Mouse (Mus musculus) liver, embryonic 12.5 days (tissue): ENCODE data around the gene Slc5a10. TPM values are rescaled to one million over a fixed set of nuclear protein-coding genes. Genes with fewer than 3 reads are reported as not detected.

Source experiments
- ATAC-seq: fragments of 200-750 bp; cut with Nextera tagmentation; 2 replicates; pipeline ENCODE4 v1.8.0; 2017; ENCODE audit warnings: moderate number of reproducible peaks, mild to moderate bottlenecking, moderate library complexity
- H3K27ac ChIP-seq: fragments of 300-500 bp; sonication (generic); 2 replicates; pipeline ENCODE4 v1.5.1; 2016; ENCODE audit warnings: mild to moderate bottlenecking
- H3K27me3 ChIP-seq: fragments of 300-500 bp; sonication (generic); replicated peaks from 2 replicates; pipeline ENCODE4 v1.6.1; 2016; ENCODE audit warnings: mild to moderate bottlenecking, moderate library complexity
- H3K36me3 ChIP-seq: fragments of 300-500 bp; sonication (generic); 2 replicates; pipeline ENCODE4 v1.6.1; 2016; ENCODE audit warnings: mild to moderate bottlenecking, moderate library complexity
- H3K4me1 ChIP-seq: fragments of 300-500 bp; sonication (generic); 2 replicates; pipeline ENCODE4 v1.6.1; 2016
- H3K4me2 ChIP-seq: fragments of 300-500 bp; sonication (generic); 2 replicates; pipeline ENCODE4 v1.6.1; 2016; ENCODE audit warnings: mild to moderate bottlenecking, moderate library complexity
- H3K4me3 ChIP-seq: fragments of 300-500 bp; sonication (generic); 2 replicates; pipeline ENCODE4 v1.5.1; 2016; ENCODE audit warnings: mild to moderate bottlenecking, moderate library complexity
- H3K9ac ChIP-seq: fragments of 300-500 bp; sonication (generic); 2 replicates; pipeline ENCODE4 v1.6.1; 2016; ENCODE audit warnings: mild to moderate bottlenecking, moderate library complexity
- H3K9me3 ChIP-seq: fragments of 300-500 bp; sonication (generic); replicated peaks from 2 replicates; pipeline ENCODE4 v1.6.1; 2016; ENCODE audit warnings: mild to moderate bottlenecking, moderate library complexity
- WGBS: fragments of 180-500 bp; shearing (Covaris S2); methylation state at CpG from one replicate; pipeline ENCODE4 v1.1.7; 2016; ENCODE audit not compliant: insufficient replicate concordance; 5-methylcytosine and 5-hydroxymethylcytosine counted together
- polyA plus RNA-seq: library from polyadenylated mRNA; unstranded; fragments of >200 nt; fragmentation: Nextera tagmentation; extraction: Ambion mirVana; gene quantifications from 2 replicates; pipeline ENCODE4 v1.2.1, GENCODE M21; 2016

The Slc5a10 gene
- polyA plus RNA-seq, 1 experiment from 2014 or later, result not detected

DNA sequence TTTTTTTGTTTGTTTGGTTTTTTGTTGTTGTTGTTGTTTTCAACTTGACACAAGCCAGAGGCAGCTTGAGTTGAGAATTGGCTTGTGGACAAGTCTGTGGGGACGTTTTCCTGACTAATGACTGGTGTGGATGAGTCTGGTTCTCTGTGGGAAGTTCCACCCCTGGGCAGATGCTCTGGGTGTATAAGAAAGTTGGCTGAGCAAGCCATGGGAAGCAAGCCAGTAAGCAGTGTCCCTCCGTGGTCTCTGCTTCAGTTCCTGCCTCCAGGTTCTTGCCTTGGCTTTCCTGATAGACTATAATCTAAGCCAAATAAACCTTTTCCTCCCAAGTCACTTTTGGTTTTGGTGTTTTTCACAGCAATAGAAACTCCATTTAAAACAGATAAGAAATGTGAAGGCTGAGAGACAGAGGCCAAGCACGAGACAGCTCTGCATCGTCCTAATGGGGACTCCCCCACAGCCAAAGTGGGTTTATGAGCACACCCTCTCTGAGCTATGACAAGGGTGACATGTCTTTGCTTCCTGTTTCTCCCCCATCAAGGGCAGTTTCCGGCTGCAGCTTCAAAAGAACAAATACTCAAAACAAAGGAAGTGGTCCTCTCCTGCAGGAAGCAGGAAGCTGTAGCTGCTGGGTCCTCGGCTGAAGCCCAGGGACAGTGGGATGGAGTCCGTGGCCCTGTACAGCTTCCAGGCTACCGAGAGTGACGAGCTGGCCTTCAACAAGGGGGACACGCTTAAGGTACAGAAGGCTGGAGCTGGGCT lies 67.8 kb downstream of the Slc5a10 start, which contains the start of gene Grap:
TSS of gene Grap (plus strand) at position 580 of the 762 bp plus-strand sequence.
- 21% methylated on average over 10 of the region's 10 CpGs for WGBS

DNA sequence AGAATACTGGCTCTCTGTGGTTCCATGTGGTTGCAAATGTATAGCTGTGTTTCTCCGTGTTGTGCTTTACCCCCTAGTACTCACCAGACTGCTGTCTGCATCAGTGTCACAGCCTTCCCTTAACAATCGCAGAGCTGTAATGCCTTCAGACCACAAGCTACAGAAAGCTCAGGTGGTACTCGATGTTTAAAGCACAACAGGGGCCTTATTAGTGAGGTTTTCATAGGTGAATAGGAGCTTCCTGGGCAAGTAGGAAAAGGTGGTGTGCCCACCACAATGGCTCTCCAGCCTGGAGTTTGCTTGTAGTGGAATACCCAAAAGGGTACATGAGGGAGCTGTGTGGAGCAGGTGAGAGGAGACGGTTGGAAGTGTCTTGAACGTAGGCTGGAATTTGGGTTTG lies 68.4 kb downstream of the Slc5a10 start:
- Histone ChIP-seq H3K9ac (no peak overlapping the region), H3K9me3 (no peaks in the 10 kb centered on the region), H3K4me1 (no peaks in the 10 kb centered on the region), H3K36me3 (no peaks in the 10 kb centered on the region), H3K4me3 (no peak overlapping the region), H3K4me2 (no peak overlapping the region), H3K27me3 (peaks cover 13% of the 10 kb centered on the region; the same call in 1 of the 2 replicates), H3K27ac (no peak overlapping the region)
- ATAC-seq, result no peak
- 67% methylated on average over 5 of the region's 5 CpGs for WGBS

More for the DNA sequence above, 67.8 kb downstream of the Slc5a10 start, which contains the start of gene Grap:
- Histone ChIP-seq H3K36me3 (no peaks in the 10 kb centered on the region), H3K4me3 (peak within 1 kb of the TSS; percentile 33), H3K9ac (no peak within 1 kb of the TSS), H3K27me3 (peaks cover 6% of the 10 kb centered on the region; the same call in 1 of the 2 replicates), H3K4me1 (no peaks in the 10 kb centered on the region), H3K9me3 (no peaks in the 10 kb centered on the region), H3K4me2 (peak within 1 kb of the TSS; percentile 23), H3K27ac (no peak within 1 kb of the TSS)
- no peak for ATAC-seq

DNA sequence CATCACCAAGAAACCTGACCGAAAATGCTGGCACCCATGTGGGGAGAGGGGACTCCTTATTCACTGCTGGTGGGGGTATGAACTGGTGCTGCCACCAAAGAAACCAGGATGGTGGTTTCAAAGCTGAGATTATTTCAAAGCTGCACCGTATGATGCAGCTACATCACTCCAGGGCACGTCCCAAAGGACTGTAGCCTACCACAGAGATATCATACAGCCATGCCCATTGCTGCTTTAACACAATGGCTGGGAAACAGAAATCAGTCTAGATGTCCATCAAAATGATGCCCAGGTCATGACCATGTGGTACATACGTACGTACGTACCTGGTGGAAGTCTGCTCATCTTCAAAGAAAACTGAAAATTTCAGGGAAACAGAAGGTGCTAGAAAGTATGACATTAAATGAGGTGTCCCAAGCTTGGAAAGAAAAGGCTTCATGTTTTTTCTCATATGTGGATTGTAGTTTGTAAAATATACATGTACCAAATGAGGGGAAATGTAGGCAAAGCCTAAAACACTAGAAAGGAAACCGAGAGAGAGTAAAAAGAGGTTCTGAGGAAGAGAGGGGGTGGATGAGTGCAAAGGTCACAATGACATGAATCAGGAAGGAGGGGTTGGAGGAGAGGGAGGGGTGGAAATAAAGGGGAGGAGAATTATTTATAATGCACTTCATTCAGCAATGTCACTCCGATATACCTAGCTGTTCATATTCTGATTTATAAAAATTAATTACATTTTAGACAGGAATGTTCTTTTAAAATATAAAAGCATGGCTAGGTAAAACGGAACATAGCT lies 70.0 kb downstream of the Slc5a10 start:
- Histone ChIP-seq H3K4me1 (no peaks in the 10 kb centered on the region), H3K27ac (no peak overlapping the region), H3K36me3 (no peaks in the 10 kb centered on the region), H3K4me2 (no peak overlapping the region), H3K27me3 (peaks cover 20% of the 10 kb centered on the region), H3K4me3 (no peak overlapping the region), H3K9ac (no peak overlapping the region), H3K9me3 (no peaks in the 10 kb centered on the region)
- WGBS, result 72% methylated on average over 9 of the region's 9 CpGs
- ATAC-seq, result no peak

DNA sequence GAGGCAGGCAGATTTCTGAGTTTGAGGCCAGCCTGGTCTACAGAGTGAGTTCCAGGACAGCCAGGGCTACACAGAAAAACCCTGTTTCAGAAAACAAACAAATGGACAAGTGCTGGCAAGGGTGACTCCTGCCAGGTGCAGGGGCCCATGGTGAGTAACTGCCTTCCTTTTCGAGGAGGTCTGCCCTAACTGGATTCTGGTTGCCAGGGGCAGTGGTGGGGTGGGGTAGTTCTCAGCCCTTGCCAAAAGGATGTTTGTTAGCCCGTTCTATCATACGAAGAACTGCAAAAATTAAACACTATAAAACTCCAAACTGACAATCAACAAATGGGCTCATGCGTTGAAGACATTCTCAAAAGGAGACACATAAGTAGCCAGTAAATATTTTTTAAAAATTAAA lies 71.0 kb downstream of the Slc5a10 start:
- H3K9me3 ChIP-seq, result no peaks in the 10 kb centered on the region
- H3K4me3 ChIP-seq, result no peak overlapping the region
- H3K27ac ChIP-seq, result no peak overlapping the region
- H3K4me1 ChIP-seq, result no peaks in the 10 kb centered on the region
- no peaks in the 10 kb centered on the region for H3K36me3 ChIP-seq
- H3K9ac ChIP-seq, result no peak overlapping the region
- ATAC-seq, result no peak
- WGBS, result 70% methylated on average over 4 of the region's 4 CpGs
- peaks cover 25% of the 10 kb centered on the region for H3K27me3 ChIP-seq
- no peak overlapping the region for H3K4me2 ChIP-seq

DNA sequence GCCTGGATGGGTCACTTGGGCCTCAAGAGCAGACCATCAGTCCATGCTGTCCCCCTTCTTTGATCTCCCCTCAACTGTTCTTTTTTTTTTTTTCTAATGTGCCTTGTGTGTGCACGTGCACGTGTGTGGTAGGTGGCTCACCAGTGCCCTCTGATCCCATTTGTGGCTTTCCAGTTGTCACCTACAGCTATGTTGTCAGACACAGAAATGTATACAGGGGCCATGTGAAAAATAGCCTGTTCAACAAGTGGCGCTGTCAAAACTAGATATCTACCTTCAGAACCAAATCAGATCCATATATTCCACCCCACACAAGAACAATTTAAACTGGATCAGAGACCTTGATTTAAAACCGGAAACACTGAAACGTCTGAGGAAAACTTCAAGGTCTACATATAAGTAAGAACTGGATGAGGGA lies 71.5 kb downstream of the Slc5a10 start:
- H3K4me2 ChIP-seq, result no peak overlapping the region
- H3K27ac ChIP-seq, result no peak overlapping the region
- ATAC-seq, result no peak
- H3K36me3 ChIP-seq, result no peaks in the 10 kb centered on the region
- no peaks in the 10 kb centered on the region for H3K4me1 ChIP-seq
- H3K9me3 ChIP-seq, result no peaks in the 10 kb centered on the region
- 77% methylated on average over 5 of the region's 5 CpGs for WGBS
- H3K9ac ChIP-seq, result no peak overlapping the region
- H3K4me3 ChIP-seq, result no peak overlapping the region
- H3K27me3 ChIP-seq, result peaks cover 25% of the 10 kb centered on the region

DNA sequence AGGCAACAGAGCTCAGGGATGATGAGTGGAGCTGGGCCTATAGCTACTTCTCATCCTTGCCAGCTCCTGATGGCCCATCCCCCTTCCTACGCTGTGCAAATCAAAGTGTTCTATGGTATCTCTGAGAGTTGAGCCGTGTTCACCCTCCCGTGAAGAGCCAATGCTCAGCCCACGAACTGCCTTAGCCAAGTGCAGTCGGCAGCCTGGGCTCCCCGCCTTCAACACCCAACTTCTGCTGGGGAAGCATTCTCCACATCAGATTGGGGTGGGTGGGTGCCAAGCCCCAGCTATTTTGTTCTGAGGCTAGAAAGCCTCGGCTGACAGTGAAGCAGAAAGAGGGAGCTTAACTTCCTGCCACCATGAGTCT lies 71.9 kb downstream of the Slc5a10 start:
- Histone ChIP-seq H3K27ac (no peak overlapping the region), H3K9ac (no peak overlapping the region), H3K36me3 (no peaks in the 10 kb centered on the region), H3K4me2 (no peak overlapping the region), H3K4me3 (no peak overlapping the region), H3K4me1 (no peaks in the 10 kb centered on the region), H3K9me3 (no peaks in the 10 kb centered on the region), H3K27me3 (peaks cover 25% of the 10 kb centered on the region)
- no peak for ATAC-seq
- 49% methylated on average over 7 of the region's 7 CpGs for WGBS

DNA sequence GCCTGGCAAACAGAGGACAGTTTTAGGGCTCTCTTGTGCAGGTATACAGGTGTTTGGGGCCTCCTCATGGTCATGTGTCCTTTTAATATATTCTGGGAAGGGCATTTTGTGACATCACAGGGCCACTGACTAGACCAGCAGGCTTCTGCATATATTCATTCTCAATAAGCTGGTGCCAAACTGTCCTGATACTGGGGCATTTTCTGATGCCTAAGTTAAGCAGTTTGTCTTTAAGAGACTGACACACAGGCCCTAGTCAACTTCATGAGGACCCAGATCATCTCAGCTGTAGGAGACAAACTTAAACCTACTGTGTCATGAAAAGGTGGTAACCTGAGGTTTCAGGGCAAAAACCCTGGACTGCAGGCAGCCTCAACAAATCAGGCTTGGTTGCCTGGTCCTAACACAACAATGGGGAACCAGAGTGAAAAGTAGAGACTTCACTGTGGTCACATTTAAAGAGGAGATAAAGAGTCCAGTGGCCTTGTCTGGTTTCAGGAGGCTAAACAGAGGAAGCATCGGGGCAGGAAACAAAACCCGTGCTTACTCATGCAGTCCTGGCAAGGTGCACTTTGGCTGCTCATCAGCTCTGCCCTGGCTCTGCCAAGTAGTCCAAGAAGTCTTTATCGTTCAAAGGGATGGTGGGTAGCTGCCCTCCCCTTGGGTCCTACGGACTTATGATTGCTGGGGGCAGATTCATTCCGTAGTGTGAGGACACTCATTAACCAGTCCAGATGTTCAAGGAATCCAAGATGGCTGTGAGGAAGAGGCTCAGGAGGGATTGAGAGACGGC lies 72.5 kb downstream of the Slc5a10 start:
- H3K4me1 ChIP-seq, result no peaks in the 10 kb centered on the region
- H3K27me3 ChIP-seq, result peaks cover 25% of the 10 kb centered on the region
- no peaks in the 10 kb centered on the region for H3K36me3 ChIP-seq
- H3K27ac ChIP-seq, result no peak overlapping the region
- H3K4me2 ChIP-seq, result no peak overlapping the region
- 41% methylated on average over 6 of the region's 6 CpGs for WGBS
- H3K4me3 ChIP-seq, result no peak overlapping the region
- no peak for ATAC-seq
- H3K9ac ChIP-seq, result no peak overlapping the region
- H3K9me3 ChIP-seq, result no peaks in the 10 kb centered on the region

DNA sequence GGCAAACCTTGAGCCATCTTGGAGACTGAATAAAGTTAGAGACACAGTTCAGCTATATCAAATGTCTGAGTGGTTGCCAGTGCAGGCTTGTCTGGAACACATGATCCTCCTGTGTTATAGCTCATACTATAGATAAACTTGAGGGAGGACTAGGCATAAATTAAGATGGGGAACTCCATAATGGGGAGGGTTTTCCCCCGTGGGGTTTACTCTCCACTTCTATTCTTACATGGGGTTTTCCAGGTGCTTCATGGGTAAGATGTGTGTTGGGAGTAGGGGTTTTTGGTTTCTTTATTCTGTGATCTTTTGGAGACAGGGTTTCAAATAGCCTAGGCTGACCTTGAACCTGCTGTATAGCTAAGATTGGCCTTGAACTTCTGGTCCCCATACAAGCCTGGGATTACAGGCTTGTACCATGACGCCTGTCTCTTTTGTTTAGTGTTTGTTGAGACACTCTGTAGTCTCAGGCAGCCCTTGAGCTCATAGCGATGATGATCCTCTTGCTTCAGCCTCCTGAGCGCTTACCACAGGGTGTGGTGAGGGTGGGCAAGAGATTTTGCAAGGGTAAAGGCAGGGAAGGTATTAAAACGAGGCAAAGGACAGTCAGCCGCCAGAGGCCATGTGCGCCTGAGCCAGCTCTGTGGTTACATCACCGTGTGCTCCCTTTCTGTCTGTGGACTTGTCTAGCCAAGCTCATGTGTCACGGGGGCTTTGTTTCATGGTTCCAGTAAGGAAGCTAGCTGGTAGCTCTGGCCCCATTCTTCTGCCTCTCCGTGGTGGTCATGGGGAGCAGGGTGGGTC lies 73.3 kb downstream of the Slc5a10 start:
- Histone ChIP-seq H3K9me3 (no peaks in the 10 kb centered on the region), H3K4me3 (no peak overlapping the region), H3K27me3 (peaks cover 25% of the 10 kb centered on the region), H3K4me1 (no peaks in the 10 kb centered on the region), H3K36me3 (no peaks in the 10 kb centered on the region), H3K27ac (no peak overlapping the region), H3K4me2 (no peak overlapping the region), H3K9ac (no peak overlapping the region)
- WGBS, result 47% methylated on average over 10 of the region's 10 CpGs
- ATAC-seq, result no peak

DNA sequence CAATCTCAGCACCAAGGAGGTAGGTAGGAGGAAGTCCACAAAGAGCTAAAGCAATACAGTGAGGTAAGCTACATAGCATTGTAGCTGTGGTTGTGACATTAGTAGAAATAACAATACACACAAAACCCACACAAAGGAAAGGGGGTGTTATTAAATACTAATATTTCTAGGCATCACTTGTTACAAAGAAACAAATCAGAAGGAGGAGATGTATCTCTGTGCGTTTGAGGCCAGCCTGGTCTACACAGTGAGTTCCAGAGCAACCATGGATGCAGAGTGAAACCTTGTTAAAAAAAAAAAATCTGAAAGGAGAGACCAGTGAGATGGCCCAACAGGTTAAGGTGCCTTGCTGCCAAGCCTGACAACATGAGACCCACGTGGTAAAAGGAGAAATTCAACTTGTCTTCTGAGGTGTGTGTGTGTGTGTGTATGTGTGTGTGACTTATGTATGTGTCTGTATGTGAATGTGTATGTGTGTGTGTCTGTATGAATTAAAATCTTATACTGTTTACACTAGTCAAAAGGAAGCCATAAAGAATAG lies 74.1 kb downstream of the Slc5a10 start:
- 37% methylated on average over 2 of the region's 2 CpGs for WGBS
- Histone ChIP-seq H3K27me3 (peaks cover 25% of the 10 kb centered on the region), H3K4me1 (no peaks in the 10 kb centered on the region), H3K4me2 (no peak overlapping the region), H3K9ac (no peak overlapping the region), H3K27ac (no peak overlapping the region), H3K9me3 (no peaks in the 10 kb centered on the region), H3K36me3 (no peaks in the 10 kb centered on the region), H3K4me3 (no peak overlapping the region)
- no peak for ATAC-seq

DNA sequence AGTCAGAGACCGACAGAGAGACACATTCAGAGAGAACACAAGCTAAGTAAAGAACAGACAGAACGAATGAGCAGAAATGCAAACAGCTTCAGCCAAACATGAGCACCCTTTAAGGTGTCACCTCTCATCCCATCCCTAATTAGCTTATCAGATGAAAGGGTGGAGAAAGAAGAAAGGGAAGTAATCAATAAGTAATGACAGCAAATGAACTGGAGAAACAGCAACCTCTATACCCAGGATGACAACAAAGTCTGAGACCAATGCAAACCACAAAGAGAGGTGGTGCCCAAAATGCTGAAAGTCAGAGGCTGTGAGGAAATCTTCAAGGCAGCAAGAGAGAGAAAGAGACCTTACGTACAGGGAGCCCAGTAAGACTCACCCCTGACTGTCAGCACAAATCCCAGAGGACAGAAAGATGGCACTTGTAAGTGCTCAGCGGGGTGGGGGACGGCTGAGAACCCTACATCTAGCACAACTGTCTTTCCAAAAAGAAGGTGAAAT lies 75.2 kb downstream of the Slc5a10 start:
- no peaks in the 10 kb centered on the region for H3K9me3 ChIP-seq
- H3K27me3 ChIP-seq, result peaks cover 25% of the 10 kb centered on the region
- H3K9ac ChIP-seq, result no peak overlapping the region
- WGBS, result 60% methylated on average over 5 of the region's 5 CpGs
- no peak for ATAC-seq
- no peak overlapping the region for H3K4me3 ChIP-seq
- H3K36me3 ChIP-seq, result no peaks in the 10 kb centered on the region
- no peaks in the 10 kb centered on the region for H3K4me1 ChIP-seq
- H3K4me2 ChIP-seq, result no peak overlapping the region
- no peak overlapping the region for H3K27ac ChIP-seq
